Mouse (Mus musculus) heart, embryonic 11.5 days (tissue): Measurements from ENCODE around the gene Ap1s1. TPM values are rescaled to one million over a fixed set of nuclear protein-coding genes. Genes with fewer than 3 reads are reported as not detected.

Experiments used
- ATAC-seq: fragments of 200-750 bp; cut with Nextera tagmentation; replicated peaks from 2 replicates; pipeline ENCODE4 v1.8.0; 2017; ENCODE audit warnings: moderate library complexity; ENCODE audit not compliant: insufficient number of reproducible peaks, low FRiP score, low TSS enrichment
- H3K27ac ChIP-seq: fragments of 300-500 bp; sonication (generic); 2 replicates; pipeline ENCODE4 v1.5.1; 2014; ENCODE audit warnings: mild to moderate bottlenecking, low read depth, low read length
- H3K27me3 ChIP-seq: fragments of 300-500 bp; sonication (generic); 2 replicates; pipeline ENCODE4 v1.6.1; 2014; ENCODE audit warnings: mild to moderate bottlenecking, low read length, mixed read lengths; ENCODE audit not compliant: control insufficient read depth, insufficient read depth
- H3K36me3 ChIP-seq: fragments of 300-500 bp; sonication (generic); 2 replicates; pipeline ENCODE4 v1.6.1; 2014; ENCODE audit warnings: mild to moderate bottlenecking, low read length, moderate library complexity, mixed read lengths; ENCODE audit not compliant: control insufficient read depth, insufficient read depth
- H3K4me1 ChIP-seq: fragments of 300-500 bp; sonication (generic); 2 replicates; pipeline ENCODE4 v1.6.1; 2014; ENCODE audit warnings: low read length; ENCODE audit not compliant: control insufficient read depth, insufficient read depth
- H3K4me2 ChIP-seq: fragments of 300-500 bp; sonication (generic); 2 replicates; pipeline ENCODE4 v1.6.1; 2014; ENCODE audit warnings: mild to moderate bottlenecking, moderate library complexity
- H3K4me3 ChIP-seq: fragments of 300-500 bp; sonication (generic); 2 replicates; pipeline ENCODE4 v1.5.1; 2014; ENCODE audit warnings: low read depth, low read length
- H3K9ac ChIP-seq: fragments of 300-500 bp; sonication (generic); 2 replicates; pipeline ENCODE4 v1.6.1; 2014; ENCODE audit warnings: mild to moderate bottlenecking, low read depth, low read length, moderate library complexity
- H3K9me3 ChIP-seq: fragments of 300-500 bp; sonication (generic); replicated peaks from 2 replicates; pipeline ENCODE4 v1.6.1; 2016; ENCODE audit warnings: low read length; ENCODE audit not compliant: control insufficient read depth
- WGBS: fragments of 180-500 bp; shearing (Covaris S2); extraction: QIAGEN DNeasy Blood & Tissue Kit; methylation state at CpG from one replicate; pipeline ENCODE4 v1.1.7; 2014; ENCODE audit not compliant: insufficient replicate concordance; 5-methylcytosine and 5-hydroxymethylcytosine counted together
- polyA plus RNA-seq: library from polyadenylated mRNA; unstranded; fragments of >200 nt; fragmentation: Nextera tagmentation; extraction: Ambion mirVana; gene quantifications from 2 replicates; pipeline ENCODE4 v1.2.1, GENCODE M21; 2014

Ap1s1 gene
- polyA plus RNA-seq, 1 experiment from 2014 or later = 131 TPM

DNA sequence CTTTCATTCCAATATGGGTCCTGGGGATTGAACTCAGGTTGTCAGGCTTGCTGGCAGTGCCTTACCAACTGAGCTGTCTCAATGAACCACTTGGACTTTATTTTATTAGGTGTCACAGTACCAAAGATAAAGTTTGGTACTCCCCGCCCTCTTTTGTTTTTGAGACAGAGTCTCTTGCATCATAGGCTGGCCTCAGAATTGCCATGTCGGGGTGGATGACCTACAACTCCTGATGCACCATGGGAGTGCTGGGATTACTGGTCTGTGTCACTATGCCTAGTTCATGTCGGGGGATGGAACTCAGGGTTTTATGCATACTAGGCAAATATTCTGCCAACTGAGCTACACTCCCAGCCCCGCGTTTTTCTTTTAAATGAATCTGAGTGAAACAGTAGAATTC lies 8.9 kb upstream of the Ap1s1 start:
- H3K27ac ChIP-seq = no peak overlapping the region
- no peaks in the 10 kb centered on the region for H3K27me3 ChIP-seq
- no peak overlapping the region for H3K4me2 ChIP-seq
- no peak for ATAC-seq
- H3K9me3 ChIP-seq = no peaks in the 10 kb centered on the region
- no peaks in the 10 kb centered on the region for H3K4me1 ChIP-seq
- no peak overlapping the region for H3K4me3 ChIP-seq
- H3K9ac ChIP-seq = no peak overlapping the region
- 76% methylated on average over 5 of the region's 5 CpGs for WGBS
- H3K36me3 ChIP-seq = no peaks in the 10 kb centered on the region

DNA sequence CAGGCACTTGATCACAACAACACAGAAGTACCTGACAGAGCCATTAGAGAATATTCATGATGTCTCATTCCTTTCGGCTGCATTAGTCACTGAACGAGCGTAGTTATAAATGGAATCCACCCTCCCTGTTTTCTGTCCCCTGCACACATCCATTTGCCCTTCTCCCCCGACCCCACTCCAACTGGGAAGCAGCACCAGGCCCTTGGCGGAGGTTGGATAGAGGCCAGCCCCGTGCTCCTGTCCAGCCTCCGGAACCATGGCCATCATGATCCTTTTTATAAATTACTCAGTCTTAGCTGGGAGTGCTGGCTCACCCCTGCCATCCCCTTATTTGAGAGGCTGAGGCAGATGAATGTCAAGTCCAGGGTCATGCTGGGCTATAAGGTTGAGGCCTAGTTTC lies 8.4 kb upstream of the Ap1s1 start:
- Histone ChIP-seq H3K4me1 (no peaks in the 10 kb centered on the region), H3K27ac (no peak overlapping the region), H3K4me2 (no peak overlapping the region), H3K9me3 (no peaks in the 10 kb centered on the region), H3K27me3 (no peaks in the 10 kb centered on the region), H3K9ac (no peak overlapping the region), H3K36me3 (no peaks in the 10 kb centered on the region), H3K4me3 (no peak overlapping the region)
- no peak for ATAC-seq
- WGBS = 76% methylated on average over 7 of the region's 7 CpGs

DNA sequence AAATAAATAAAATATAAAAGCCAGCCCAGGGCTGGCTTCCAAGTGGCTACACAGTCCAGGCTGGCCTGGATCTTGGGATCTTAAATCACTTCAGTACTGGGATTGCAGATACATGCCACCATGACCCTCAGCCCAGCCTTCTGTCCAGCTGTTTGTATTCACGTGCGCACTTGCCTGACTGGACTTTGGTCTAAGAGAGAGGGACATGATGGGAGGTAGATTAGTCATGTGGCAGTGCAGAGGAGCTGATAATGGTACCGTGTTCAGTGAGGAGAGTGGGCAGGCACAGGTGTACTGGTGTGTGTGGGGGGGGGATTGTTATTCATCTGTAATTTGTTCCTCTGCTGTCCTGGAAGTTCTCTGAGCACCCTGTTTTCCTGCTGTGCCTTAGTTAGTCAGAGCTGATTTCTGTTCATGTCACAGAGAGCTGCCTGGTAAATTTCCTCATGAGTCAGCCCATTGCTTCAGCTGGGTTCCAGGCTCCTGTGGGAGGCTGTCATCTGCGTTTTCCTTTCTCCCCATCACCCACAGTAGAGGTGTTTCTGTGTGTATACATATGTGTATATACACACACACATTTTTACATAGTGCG lies 6.1 kb upstream of the Ap1s1 start:
- H3K27me3 ChIP-seq = no peaks in the 10 kb centered on the region
- H3K27ac ChIP-seq = no peak overlapping the region
- no peak for ATAC-seq
- WGBS = 82% methylated on average over 5 of the region's 5 CpGs
- H3K36me3 ChIP-seq = no peaks in the 10 kb centered on the region
- H3K4me3 ChIP-seq = no peak overlapping the region
- H3K9ac ChIP-seq = no peak overlapping the region
- H3K9me3 ChIP-seq = no peaks in the 10 kb centered on the region
- H3K4me1 ChIP-seq = no peaks in the 10 kb centered on the region
- H3K4me2 ChIP-seq = no peak overlapping the region

DNA sequence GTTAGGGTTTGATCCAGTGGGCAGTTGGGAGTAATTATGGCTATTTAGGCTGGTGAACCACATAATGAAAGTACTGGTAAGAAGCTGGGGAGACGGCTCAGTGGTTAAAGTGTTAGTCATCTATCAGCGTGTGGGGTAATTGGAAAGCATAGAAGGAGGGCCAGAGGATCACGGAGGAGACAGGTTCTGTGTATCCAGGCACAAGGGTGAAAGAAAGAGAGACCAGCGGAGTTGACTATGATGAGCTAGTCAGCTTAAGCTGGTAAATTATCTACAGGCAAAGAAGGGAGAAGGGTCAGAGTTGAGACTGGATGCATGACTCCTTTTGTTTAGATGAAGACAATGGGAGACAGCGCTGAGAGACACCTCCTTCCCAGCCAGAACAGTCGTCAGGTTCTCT lies 5.2 kb upstream of the Ap1s1 start:
- Histone ChIP-seq H3K9me3 (no peaks in the 10 kb centered on the region), H3K4me1 (peaks cover 2% of the 10 kb centered on the region; the same call in 1 of the 2 replicates), H3K27me3 (no peaks in the 10 kb centered on the region), H3K36me3 (no peaks in the 10 kb centered on the region), H3K9ac (no peak overlapping the region), H3K4me3 (no peak overlapping the region), H3K27ac (no peak overlapping the region), H3K4me2 (no peak overlapping the region)
- whole genome bisulfite sequencing = 60% methylated on average over 6 of the region's 6 CpGs
- ATAC-seq = no peak

DNA sequence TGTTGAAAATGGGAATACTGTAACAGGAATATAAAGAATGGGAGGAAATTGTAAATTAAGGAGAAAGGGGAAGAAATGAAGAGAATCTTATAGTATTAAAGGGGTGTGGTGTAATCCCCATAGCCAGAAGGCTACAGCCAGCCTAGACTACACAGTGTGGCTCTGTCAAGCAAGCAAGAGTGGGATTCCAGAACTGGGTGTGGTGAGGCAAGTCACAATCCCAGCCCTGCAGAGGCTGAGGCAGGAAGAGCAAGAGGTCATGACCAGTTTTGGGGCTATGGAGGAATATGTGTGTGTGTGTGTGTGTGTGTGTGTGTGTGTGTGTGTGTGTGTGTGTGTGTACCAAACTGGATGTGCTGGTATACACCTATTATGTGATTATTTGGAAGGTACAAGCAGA lies 1.1 kb upstream of the Ap1s1 start:
- peaks cover 7% of the 10 kb centered on the region for H3K4me1 ChIP-seq
- 0 out of 2 replicates have a peak, but pooled peaks cover 2% of the 10 kb centered on the region for H3K36me3 ChIP-seq
- H3K9ac ChIP-seq = no peak overlapping the region
- no peaks in the 10 kb centered on the region for H3K27me3 ChIP-seq
- no peaks in the 10 kb centered on the region for H3K9me3 ChIP-seq
- H3K4me3 ChIP-seq = no peak overlapping the region
- no peak overlapping the region for H3K4me2 ChIP-seq
- H3K27ac ChIP-seq = no peak overlapping the region
- ATAC-seq = no peak

DNA sequence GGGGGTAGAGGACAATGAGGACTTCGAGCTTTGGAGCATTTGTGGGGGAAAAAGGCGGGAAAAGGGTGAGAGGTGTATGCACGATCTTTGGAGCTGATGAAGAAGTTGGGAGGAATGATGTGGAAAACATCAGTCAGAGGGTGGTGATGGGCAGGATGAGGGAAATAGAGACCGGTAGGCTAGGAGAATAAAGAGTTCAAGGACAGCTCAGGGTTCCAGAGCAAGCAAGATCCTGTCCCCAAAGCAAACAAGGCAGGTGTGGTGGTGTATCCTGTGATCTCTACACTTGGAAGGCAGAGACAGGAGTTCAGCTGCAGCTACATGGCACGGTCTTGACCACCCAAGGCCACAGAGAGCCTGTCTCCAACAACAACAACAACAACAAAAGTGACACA lies 386 bp upstream of the Ap1s1 start:
- Histone ChIP-seq H3K27me3 (no peaks in the 10 kb centered on the region), H3K36me3 (0 out of 2 replicates have a peak, but pooled peaks cover 2% of the 10 kb centered on the region), H3K27ac (no peak overlapping the region), H3K4me1 (peaks cover 7% of the 10 kb centered on the region), H3K9ac (no peak overlapping the region), H3K9me3 (no peaks in the 10 kb centered on the region), H3K4me2 (peak overlapping the region; percentile 96), H3K4me3 (peak overlapping the region; percentile 85)
- 0 out of 2 replicates have a peak, but pooled peaks have one; percentile 2 for ATAC-seq
- 25% methylated on average over 5 of the region's 5 CpGs for WGBS

DNA sequence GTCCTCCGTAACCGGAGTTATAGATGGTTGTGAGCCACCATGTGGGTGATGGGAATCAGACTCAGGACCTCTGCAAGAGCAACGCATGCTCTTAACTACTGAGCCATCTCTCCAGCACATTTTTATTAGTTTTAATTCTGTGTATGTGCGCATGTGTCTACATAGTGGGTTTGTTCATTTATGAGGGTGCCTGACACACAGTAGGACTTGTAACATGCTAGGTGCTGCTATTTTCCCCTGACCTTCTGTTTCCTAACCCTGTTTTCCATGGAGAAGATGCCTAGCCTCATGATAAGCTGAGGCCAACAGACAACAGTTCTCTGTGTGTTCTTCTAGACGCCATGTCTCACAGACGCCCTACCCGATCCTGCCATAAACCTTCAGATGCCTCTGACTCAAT lies 1.9 kb downstream of the Ap1s1 start:
- H3K9ac ChIP-seq = no peak overlapping the region
- H3K27ac ChIP-seq = no peak overlapping the region
- no peak for ATAC-seq
- H3K4me3 ChIP-seq = no peak overlapping the region
- H3K4me1 ChIP-seq = peaks cover 7% of the 10 kb centered on the region
- no peaks in the 10 kb centered on the region for H3K27me3 ChIP-seq
- no peak overlapping the region for H3K4me2 ChIP-seq
- 94% methylated on average over 7 of the region's 7 CpGs for WGBS
- no peaks in the 10 kb centered on the region for H3K9me3 ChIP-seq
- H3K36me3 ChIP-seq = 0 out of 2 replicates have a peak, but pooled peaks cover 2% of the 10 kb centered on the region

DNA sequence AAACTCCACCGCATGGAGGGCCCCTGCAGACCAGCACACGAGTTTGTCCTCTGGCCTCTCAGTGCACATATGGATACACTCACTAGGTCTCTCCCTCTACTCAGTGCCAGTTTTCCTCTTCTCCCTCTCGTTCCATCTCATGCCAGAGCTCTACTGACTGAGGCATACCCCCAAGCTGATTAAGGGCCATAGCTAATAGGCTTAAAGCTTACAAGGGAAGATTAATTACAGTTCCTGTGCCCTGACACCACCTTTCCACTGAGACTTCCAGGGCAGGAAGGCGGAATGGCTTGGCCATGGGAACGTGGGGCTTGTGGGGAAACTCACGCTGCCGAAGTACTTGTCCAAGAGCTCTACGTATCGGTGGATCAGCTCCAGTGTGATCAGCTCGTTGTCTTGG lies 4.5 kb downstream of the Ap1s1 start:
- 87% methylated on average over 10 of the region's 10 CpGs for WGBS
- no peak overlapping the region for H3K27ac ChIP-seq
- H3K4me1 ChIP-seq = peaks cover 7% of the 10 kb centered on the region
- no peaks in the 10 kb centered on the region for H3K9me3 ChIP-seq
- no peak overlapping the region for H3K4me3 ChIP-seq
- no peaks in the 10 kb centered on the region for H3K27me3 ChIP-seq
- H3K9ac ChIP-seq = no peak overlapping the region
- ATAC-seq = no peak
- H3K4me2 ChIP-seq = no peak overlapping the region
- peaks cover 7% of the 10 kb centered on the region for H3K36me3 ChIP-seq

DNA sequence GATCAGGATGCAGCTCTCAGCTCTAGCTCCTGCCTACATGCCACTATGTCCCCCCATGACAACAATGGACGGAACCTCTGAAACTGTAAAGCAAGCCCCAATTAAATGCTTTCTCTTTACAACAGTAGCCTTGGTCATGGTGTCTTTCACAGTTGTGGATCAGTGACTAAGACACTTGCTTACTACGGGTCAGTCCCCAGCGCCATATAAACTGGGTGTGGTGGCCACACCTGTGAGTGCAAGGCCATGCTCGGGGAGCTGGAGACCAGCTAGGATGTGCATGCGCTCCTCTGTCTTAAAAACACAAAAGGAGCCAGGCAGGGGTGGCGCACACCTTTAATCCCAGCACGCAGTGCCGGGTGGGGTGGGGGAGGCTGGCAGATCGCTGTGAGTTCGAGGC lies 6.5 kb downstream of the Ap1s1 start:
- ATAC-seq = no peak
- Histone ChIP-seq H3K4me3 (no peak overlapping the region), H3K36me3 (peaks cover 7% of the 10 kb centered on the region), H3K27ac (no peak overlapping the region), H3K27me3 (no peaks in the 10 kb centered on the region), H3K4me2 (no peak overlapping the region), H3K9ac (no peak overlapping the region), H3K4me1 (no peaks in the 10 kb centered on the region), H3K9me3 (no peaks in the 10 kb centered on the region)
- 95% methylated on average over 10 of the region's 10 CpGs for WGBS
